Mouse (Mus musculus) C2C12 (cell line): ENCODE measurements around the gene Rabgap1l. TPM values are rescaled to one million over a fixed set of nuclear protein-coding genes. Genes with fewer than 3 reads are reported as not detected.

ENCODE experiments used
- H3K27me3 ChIP-seq: one replicate; pipeline ENCODE4 v1.6.1; 2011; ENCODE audit not compliant: control insufficient read depth, insufficient read depth, insufficient read length
- H3K36me3 ChIP-seq: one replicate; pipeline ENCODE4 v1.6.1; 2011; ENCODE audit not compliant: control insufficient read depth, insufficient read depth
- H3K4me3 ChIP-seq: one replicate; pipeline ENCODE4 v1.5.1; 2011; ENCODE audit warnings: mild to moderate bottlenecking, control low read depth; ENCODE audit not compliant: poor library complexity, insufficient read depth, severe bottlenecking
- H3K79me2 ChIP-seq: one replicate; pipeline ENCODE4 v1.6.1; 2011; ENCODE audit not compliant: control insufficient read depth, insufficient read depth
- H3K79me3 ChIP-seq: one replicate; pipeline ENCODE4 v1.6.1; 2011; ENCODE audit warnings: low read depth, control low read depth
- H3ac ChIP-seq: one replicate; pipeline ENCODE3; 2011; ENCODE audit warnings: low read depth; ENCODE audit not compliant: control insufficient read depth, insufficient read length
- CEBPB ChIP-seq: IDR thresholded peaks from one replicate; pipeline ENCODE4 v1.6.1; 2011; ENCODE audit warnings: low read depth, mild to moderate bottlenecking, control low read depth, moderate library complexity
- CTCF ChIP-seq: IDR thresholded peaks from one replicate; pipeline ENCODE4 v1.5.1; 2011; ENCODE audit not compliant: control insufficient read depth, insufficient read depth, insufficient read length
- FOSL1 ChIP-seq: IDR thresholded peaks from one replicate; pipeline ENCODE4 v1.8.0; 2011; ENCODE audit warnings: mild to moderate bottlenecking, low read length; ENCODE audit not compliant: poor library complexity, insufficient read depth, severe bottlenecking
- MAX ChIP-seq: IDR thresholded peaks from one replicate; pipeline ENCODE4 v1.6.1; 2011; ENCODE audit warnings: mild to moderate bottlenecking, control low read depth
- MYOD1 ChIP-seq: IDR thresholded peaks from one replicate; pipeline ENCODE4 v1.6.1; 2011; ENCODE audit warnings: low read depth; ENCODE audit not compliant: control insufficient read depth, insufficient read length
- MYOG ChIP-seq: IDR thresholded peaks from one replicate; pipeline ENCODE4 v1.6.1; 2011; ENCODE audit not compliant: control insufficient read depth, insufficient read length; ENCODE audit errors: extremely low read depth
- USF1 ChIP-seq: IDR thresholded peaks from one replicate; pipeline ENCODE4 v1.6.1; 2011; ENCODE audit warnings: low read depth, mild to moderate bottlenecking, control low read depth, moderate library complexity
- polyA plus RNA-seq: library from polyadenylated mRNA; unstranded; fragments of >200 nt; fragmentation: generic; extraction: Trizol; gene quantifications from one replicate; pipeline ENCODE4 v1.2.1, GENCODE M21; 2012; ENCODE audit warnings: missing spikeins

Gene Rabgap1l
- polyA plus RNA-seq, 1 experiment, result 3.2 TPM

DNA sequence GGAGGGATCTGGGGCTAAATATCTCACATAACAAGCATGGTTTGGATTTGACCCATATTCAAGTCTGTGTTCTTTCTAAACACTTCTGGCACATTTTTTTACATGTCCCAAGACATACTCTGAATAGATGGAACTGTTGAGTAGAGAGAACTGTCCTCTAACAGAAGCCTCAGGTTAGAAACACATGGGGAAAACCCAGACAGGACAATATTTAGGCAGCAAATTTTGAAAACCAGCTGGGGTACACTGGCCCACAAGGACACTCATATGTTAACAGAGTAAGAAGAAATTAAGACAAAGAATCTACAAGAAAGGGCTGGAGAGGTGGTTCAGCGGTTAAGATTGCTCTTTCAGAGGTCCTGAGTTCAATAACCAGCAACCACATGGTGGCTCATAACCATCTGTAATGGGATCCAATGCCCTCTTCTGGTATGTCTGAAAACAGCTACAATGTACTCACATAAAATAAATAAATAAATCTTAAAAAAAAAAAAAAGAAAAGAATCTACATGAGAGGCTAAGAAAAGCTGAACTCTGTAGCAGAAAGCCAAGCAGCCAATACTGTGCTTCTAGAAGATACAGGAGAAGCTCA is 554.1 kb downstream of the Rabgap1l start:
- Histone ChIP-seq H3ac (no peak overlapping the region), H3K79me3 (no peaks in the 10 kb centered on the region), H3K27me3 (no peaks in the 10 kb centered on the region), H3K36me3 (no peaks in the 10 kb centered on the region), H3K4me3 (no peak overlapping the region), H3K79me2 (no peaks in the 10 kb centered on the region)
- TF ChIP-seq MYOD1 (no peak), CTCF (no peak), CEBPB (no peak), MAX (no peak), MYOG (no peak), USF1 (no peak), FOSL1 (no peak)

DNA sequence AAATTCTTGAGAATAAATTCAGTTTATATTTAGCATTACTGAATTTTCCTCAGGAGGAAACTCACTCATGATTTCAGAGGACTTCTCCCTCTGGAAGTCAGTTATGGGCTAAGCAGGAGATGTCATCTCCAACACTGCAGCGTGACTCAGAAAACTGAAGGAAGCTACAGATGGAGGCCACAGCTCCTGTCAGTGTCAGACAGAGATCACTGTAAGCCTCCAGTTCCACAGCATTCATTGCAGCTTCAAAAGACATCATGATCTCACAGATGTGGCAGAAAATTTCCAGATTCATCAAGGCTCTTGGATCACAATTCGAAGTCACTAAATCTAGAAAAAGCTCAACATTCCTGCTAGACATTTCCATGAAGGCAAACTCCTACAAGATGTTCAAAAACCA is 555.0 kb downstream of the Rabgap1l start:
- no peaks in the 10 kb centered on the region for H3K36me3 ChIP-seq
- no peaks in the 10 kb centered on the region for H3K27me3 ChIP-seq
- H3K4me3 ChIP-seq, result no peak overlapping the region
- H3K79me3 ChIP-seq, result no peaks in the 10 kb centered on the region
- TF ChIP-seq FOSL1, result no peak
- TF ChIP-seq MAX, result no peak
- TF ChIP-seq USF1, result no peak
- no peak for TF ChIP-seq MYOD1
- TF ChIP-seq CTCF, result no peak
- TF ChIP-seq MYOG, result no peak
- no peak for TF ChIP-seq CEBPB
- H3ac ChIP-seq, result no peak overlapping the region
- H3K79me2 ChIP-seq, result no peaks in the 10 kb centered on the region

DNA sequence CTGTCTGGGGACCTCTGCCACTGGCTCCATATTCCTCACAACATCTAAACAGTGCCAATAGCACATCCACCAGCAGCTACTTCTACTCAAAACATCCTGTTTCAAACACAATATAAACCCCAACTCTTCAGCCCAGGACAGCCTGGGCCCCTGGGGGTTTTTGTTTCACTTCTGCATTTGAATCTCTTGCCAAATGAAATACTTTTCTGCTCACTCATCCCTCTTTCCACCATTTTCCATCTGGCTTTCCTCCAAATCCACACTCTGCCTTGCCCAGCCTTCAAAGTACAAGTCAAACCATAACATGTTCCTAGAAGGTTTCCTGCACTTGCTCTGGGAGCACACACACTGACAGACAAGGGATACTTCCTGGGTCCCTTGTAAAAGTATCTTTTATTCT is 559.1 kb downstream of the Rabgap1l start:
- no peaks in the 10 kb centered on the region for H3K27me3 ChIP-seq
- H3K79me3 ChIP-seq, result no peaks in the 10 kb centered on the region
- H3K4me3 ChIP-seq, result no peak overlapping the region
- TF ChIP-seq CEBPB (no peak), USF1 (no peak), CTCF (no peak), MYOD1 (no peak), MAX (no peak), MYOG (no peak), FOSL1 (no peak)
- H3ac ChIP-seq, result no peak overlapping the region
- H3K79me2 ChIP-seq, result no peaks in the 10 kb centered on the region
- H3K36me3 ChIP-seq, result no peaks in the 10 kb centered on the region

DNA sequence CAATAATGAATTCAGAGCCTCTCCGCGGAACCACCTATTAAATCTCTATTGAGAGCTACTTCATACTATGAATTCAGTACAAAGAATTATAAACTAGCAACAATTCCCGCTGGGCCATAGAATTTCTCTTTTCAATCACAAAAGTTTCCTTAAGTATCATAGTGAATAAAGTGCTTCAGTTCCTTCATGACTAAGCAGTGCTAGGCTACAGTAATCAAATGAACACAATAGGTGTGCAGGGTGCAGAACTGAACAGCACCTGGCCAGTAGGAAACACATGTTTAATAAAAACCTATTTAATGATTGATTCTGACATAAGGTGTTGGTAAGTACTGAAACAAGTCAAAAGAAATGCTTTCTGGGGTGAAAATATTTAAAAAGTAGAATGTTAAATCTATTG is 560.9 kb downstream of the Rabgap1l start:
- H3K4me3 ChIP-seq, result no peak overlapping the region
- H3K79me3 ChIP-seq, result no peaks in the 10 kb centered on the region
- H3K79me2 ChIP-seq, result no peaks in the 10 kb centered on the region
- TF ChIP-seq MYOD1, result no peak
- TF ChIP-seq CTCF, result no peak
- TF ChIP-seq MYOG, result no peak
- no peak for TF ChIP-seq MAX
- TF ChIP-seq CEBPB, result no peak
- TF ChIP-seq USF1, result no peak
- no peak for TF ChIP-seq FOSL1
- no peaks in the 10 kb centered on the region for H3K36me3 ChIP-seq
- no peaks in the 10 kb centered on the region for H3K27me3 ChIP-seq
- no peak overlapping the region for H3ac ChIP-seq

DNA sequence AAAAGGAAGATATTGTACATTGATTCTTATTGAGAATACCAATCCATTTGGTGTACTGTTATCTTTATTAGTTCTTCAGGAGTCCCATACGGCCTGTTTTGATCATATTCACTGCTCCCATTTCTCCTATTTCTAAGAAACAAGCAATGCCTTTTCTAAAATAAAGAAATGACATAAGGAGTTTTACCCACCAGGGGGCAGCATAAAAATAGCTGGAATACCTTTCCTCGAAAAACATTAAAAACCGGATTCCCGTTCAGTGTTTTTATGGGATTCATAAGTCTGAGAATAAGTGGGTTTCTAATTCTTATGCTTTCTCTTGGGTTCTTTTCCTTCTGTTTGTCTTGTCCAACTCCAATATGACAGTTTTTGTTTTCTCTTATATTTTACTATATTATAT is 562.0 kb downstream of the Rabgap1l start:
- H3K79me2 ChIP-seq, result no peaks in the 10 kb centered on the region
- no peaks in the 10 kb centered on the region for H3K79me3 ChIP-seq
- no peak overlapping the region for H3ac ChIP-seq
- H3K4me3 ChIP-seq, result no peak overlapping the region
- TF ChIP-seq USF1 (no peak), CTCF (no peak), CEBPB (no peak), MAX (no peak), FOSL1 (no peak), MYOD1 (no peak), MYOG (no peak)
- no peaks in the 10 kb centered on the region for H3K27me3 ChIP-seq
- H3K36me3 ChIP-seq, result no peaks in the 10 kb centered on the region

DNA sequence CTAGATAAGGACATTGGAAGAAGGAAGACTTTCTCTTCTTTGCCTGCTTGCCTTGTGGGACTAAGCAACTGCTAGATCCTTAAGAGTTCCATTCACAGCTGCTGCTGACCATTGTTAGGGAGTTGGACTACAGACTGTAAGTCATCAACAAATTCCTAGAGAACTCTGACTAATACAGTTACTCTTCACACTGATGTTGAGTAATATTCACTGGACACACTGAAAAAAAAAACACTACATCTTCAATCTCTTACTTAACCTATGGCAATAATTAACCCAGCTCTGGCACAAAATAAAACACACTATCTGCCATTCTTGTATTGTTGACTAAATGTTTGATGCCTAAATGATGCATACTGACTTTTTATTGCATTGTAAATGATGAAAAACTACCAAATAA is 565.2 kb downstream of the Rabgap1l start:
- Histone ChIP-seq H3K79me2 (no peaks in the 10 kb centered on the region), H3K27me3 (no peaks in the 10 kb centered on the region), H3K36me3 (no peaks in the 10 kb centered on the region), H3K79me3 (no peaks in the 10 kb centered on the region), H3ac (no peak overlapping the region), H3K4me3 (no peak overlapping the region)
- TF ChIP-seq USF1 (no peak), CTCF (no peak), FOSL1 (no peak), MYOD1 (no peak), MAX (no peak), CEBPB (no peak), MYOG (no peak)
